12 mouse cellular contexts compared by ENCODE assay signal in the genomic region with DNA sequence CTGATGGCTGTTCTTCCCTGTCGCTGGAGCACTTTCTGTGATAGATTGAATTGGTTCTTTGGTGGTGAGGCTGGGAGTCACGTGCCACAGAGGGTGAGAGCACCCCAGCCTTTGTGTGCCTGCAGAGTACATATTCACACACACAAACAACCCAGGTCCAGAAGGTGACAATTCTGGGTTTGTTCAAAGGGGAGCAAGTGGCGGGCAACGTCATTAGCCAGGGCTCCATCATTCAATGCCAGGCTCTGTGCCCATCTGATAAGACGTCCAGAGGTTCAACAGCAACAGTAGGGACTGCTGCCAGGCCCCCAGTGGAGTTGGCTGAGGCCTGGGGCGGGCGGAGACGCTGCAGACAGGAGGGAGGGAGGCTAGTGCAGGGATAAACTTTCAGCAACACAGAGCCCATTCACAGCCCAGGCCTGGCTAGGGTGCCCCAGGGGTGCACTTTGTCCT. TPM values are rescaled to one million over a fixed set of nuclear protein-coding genes. Genes with fewer than 3 reads are reported as not detected.
DNase-seq lines count a peak whose midpoint lies in the region; ATAC-seq and TF ChIP-seq lines count a peak whose summit lies in the region.
"Had no signal": no experiment of that assay in that cellular context is flagged by ENCODE, and none has a peak within 500 bp of the region (broad histone marks: within the 10 kb centered on the region; RNA-seq: fewer than 3 reads in every experiment).

No protein-coding gene starts in this region.

- no peak overlapping the region for H3K4me2 ChIP-seq in limb, embryonic 14.5 days (replicated peaks; ENCODE audit: low read depth, low read length, severe bottlenecking)
- H3K4me2 ChIP-seq: liver, embryonic 15.5 days had no signal

- WGBS in lung, adult 2 months, result 16% methylated on average over 8 of the region's 8 CpGs
- WGBS in limb, embryonic 14.5 days, result 45% methylated on average over 8 of the region's 8 CpGs

- no peaks in the 10 kb centered on the region for H3K36me3 ChIP-seq in limb, embryonic 14.5 days (ENCODE audit: control insufficient read depth, insufficient read depth, low read length)
- H3K36me3 ChIP-seq: forebrain, embryonic 10.5 days; liver, embryonic 15.5 days had no signal

- TF ChIP-seq POLR2A in lung, adult 2 months (IDR thresholded peaks at IDR 0.05; ENCODE audit: borderline replicate concordance, extremely low read depth, low read depth, low read length), result no peak
- no peak for TF ChIP-seq POLR2A in limb, embryonic 14.5 days (IDR thresholded peaks at IDR 0.05; ENCODE audit: borderline replicate concordance, extremely low read depth, insufficient read depth, insufficient read length)

- no peaks in the 10 kb centered on the region for H3K9me3 ChIP-seq in limb, embryonic 14.5 days (ENCODE audit: control insufficient read depth, low read length)
- H3K9me3 ChIP-seq: forebrain, embryonic 10.5 days; liver, embryonic 15.5 days had no signal

- no peaks in the 10 kb centered on the region for H3K4me1 ChIP-seq in lung, adult 2 months (ENCODE audit: control insufficient read depth, insufficient read depth, low read length)
- H3K4me1 ChIP-seq in limb, embryonic 14.5 days (ENCODE audit: control insufficient read depth, insufficient read depth, low read length), result peaks cover 14% of the 10 kb centered on the region; the same call in 1 of the 2 replicates
- H3K4me1 ChIP-seq: liver, embryonic 15.5 days had no signal

- no peak overlapping the region for H3K4me3 ChIP-seq in lung, adult 2 months (replicated peaks; ENCODE audit: extremely low read depth, low read depth, low read length)
- no peak overlapping the region for H3K4me3 ChIP-seq in limb, embryonic 14.5 days (replicated peaks; ENCODE audit: low read length)
- H3K4me3 ChIP-seq: forebrain, embryonic 10.5 days; liver, embryonic 15.5 days had no signal

- no peak for ATAC-seq in limb, embryonic 14.5 days (ENCODE audit: low FRiP score, low read depth)
- ATAC-seq in megakaryocyte, adult 5-6 weeks (ENCODE audit: poor library complexity, severe bottlenecking), result no peak

- peak; percentile 50 to 70 for DNase-seq in lung, adult 18-20 months
- DNase-seq in lung, adult 2 months, result no peak
- peak; percentile 76 for DNase-seq in heart, postnatal 4 days
- DNase-seq in limb, embryonic 14.5 days (ENCODE audit: low spot score), result no peak
- DNase-seq in gastrocnemius, adult 18-20 months (ENCODE audit: low spot score), result no peak
- no peak for DNase-seq in right cerebral cortex, adult 18-20 months
- DNase-seq in urinary bladder, postnatal 4 days (ENCODE audit: low spot score in 2 of 2), result no peak

- no peak for TF ChIP-seq CTCF in lung, adult 2 months (IDR thresholded peaks at IDR 0.05; ENCODE audit: insufficient read depth, low read length)

- 0 out of 2 replicates have a peak overlapping the region, but pooled peaks have one; percentile 25 for H3K9ac ChIP-seq in limb, embryonic 14.5 days (ENCODE audit: low read depth, low read length, severe bottlenecking)
- H3K9ac ChIP-seq: liver, embryonic 15.5 days had no signal

- H3K27ac ChIP-seq in limb, embryonic 14.5 days (replicated peaks; ENCODE audit: low read depth, low read length), result no peak overlapping the region
- H3K27ac ChIP-seq: forebrain, embryonic 10.5 days; liver, embryonic 15.5 days had no signal

- H3K27me3 ChIP-seq in limb, embryonic 14.5 days (ENCODE audit: control insufficient read depth, insufficient read depth, low read length), result no peaks in the 10 kb centered on the region

RNA-seq across cellular contexts. Expression of a gene that starts 36.3 kb away (rescaled TPM):
- 2.5 and 3.0 TPM in 2 replicates for polyA plus RNA-seq in lung, adult 2 months (2012; rRNA removed)
- total RNA-seq in heart, postnatal 4 days (2021), result under 1 TPM; 0.56 to 0.60 TPM
- polyA plus RNA-seq in limb, embryonic 14.5 days (2012; rRNA removed), result 0.40 and 0.72 TPM in 2 replicates
- polyA plus RNA-seq in limb, embryonic 14.5 days (2014; fragmentation: Nextera tagmentation; extraction: Ambion mirVana), result 0.18 and 0.28 TPM in 2 replicates
- not detected for total RNA-seq in gastrocnemius, adult 18-20 months (2021)
- not detected in 2 replicates for total RNA-seq in megakaryocyte, adult 5-6 weeks (2015)
- not detected in 2 replicates for total RNA-seq in megakaryocyte, adult 5-6 weeks (2017)
- total RNA-seq: hematopoietic stem cell, adult 5-6 weeks; neutrophil, adult 5-6 weeks had no signal

RNA-seq across cellular contexts. Expression of a gene that starts 48.1 kb away (rescaled TPM):
- polyA plus RNA-seq in lung, adult 2 months (2012; rRNA removed), result 1.4 and 1.6 TPM in 2 replicates
- 1 to 10 TPM; 8.7 to 8.9 TPM for total RNA-seq in heart, postnatal 4 days (2021)
- polyA plus RNA-seq in limb, embryonic 14.5 days (2012; rRNA removed), result 14.3 and 24.4 TPM in 2 replicates
- 9.7 and 12.5 TPM in 2 replicates for polyA plus RNA-seq in limb, embryonic 14.5 days (2014; fragmentation: Nextera tagmentation; extraction: Ambion mirVana)
- total RNA-seq in gastrocnemius, adult 18-20 months (2021), result under 1 TPM; 0.16 to 0.36 TPM
- total RNA-seq in megakaryocyte, adult 5-6 weeks (2015), result not detected in 2 replicates
- not detected in 2 replicates for total RNA-seq in megakaryocyte, adult 5-6 weeks (2017)
- total RNA-seq: hematopoietic stem cell, adult 5-6 weeks; neutrophil, adult 5-6 weeks had no signal
- polyA plus RNA-seq: liver, embryonic 15.5 days had no signal

RNA-seq across cellular contexts. Expression of a gene that starts 55.9 kb away (rescaled TPM):
- polyA plus RNA-seq in lung, adult 2 months (2012; rRNA removed), result 44.7 and 51.6 TPM in 2 replicates
- 10 to 100 TPM; 14.5 to 15.3 TPM for total RNA-seq in heart, postnatal 4 days (2021)
- polyA plus RNA-seq in limb, embryonic 14.5 days (2012; rRNA removed), result 120 and 122 TPM in 2 replicates
- polyA plus RNA-seq in limb, embryonic 14.5 days (2014; fragmentation: Nextera tagmentation; extraction: Ambion mirVana), result 59.9 and 62.8 TPM in 2 replicates
- 10 to 100 TPM; 12.8 to 14.7 TPM for total RNA-seq in gastrocnemius, adult 18-20 months (2021)
- total RNA-seq in megakaryocyte, adult 5-6 weeks (2015), result 11.0 and 12.6 TPM in 2 replicates
- total RNA-seq in megakaryocyte, adult 5-6 weeks (2017), result 7.1 and 13.1 TPM in 2 replicates

Comparison
In these comparisons a context has a peak if more than half of its experiments do, and no peak if none do; other contexts are left out.
1. DNase-seq: peak in lung, adult 18-20 months (2 of 2) and heart, postnatal 4 days (single experiment); none in lung, adult 2 months (single experiment), limb, embryonic 14.5 days (single experiment), gastrocnemius, adult 18-20 months (single experiment), right cerebral cortex, adult 18-20 months (single experiment) and urinary bladder, postnatal 4 days (0 of 2).
2. RNA of a gene that starts 48.1 kb away (total RNA-seq): 8.7 to 8.9 TPM in heart, postnatal 4 days; 0.16 to 0.36 TPM in gastrocnemius, adult 18-20 months and not detected in megakaryocyte, adult 5-6 weeks; every median in the first group is over 4 times any median in the second.